Mouse (Mus musculus): Measurements from ENCODE around the gene Cops9. TPM values are rescaled to one million over a fixed set of nuclear protein-coding genes. Genes with fewer than 3 reads are reported as not detected.

The Cops9 gene
- total and polyA plus RNA-seq, 3 experiments: 377 to 618 TPM; not detected in 1

DNA sequence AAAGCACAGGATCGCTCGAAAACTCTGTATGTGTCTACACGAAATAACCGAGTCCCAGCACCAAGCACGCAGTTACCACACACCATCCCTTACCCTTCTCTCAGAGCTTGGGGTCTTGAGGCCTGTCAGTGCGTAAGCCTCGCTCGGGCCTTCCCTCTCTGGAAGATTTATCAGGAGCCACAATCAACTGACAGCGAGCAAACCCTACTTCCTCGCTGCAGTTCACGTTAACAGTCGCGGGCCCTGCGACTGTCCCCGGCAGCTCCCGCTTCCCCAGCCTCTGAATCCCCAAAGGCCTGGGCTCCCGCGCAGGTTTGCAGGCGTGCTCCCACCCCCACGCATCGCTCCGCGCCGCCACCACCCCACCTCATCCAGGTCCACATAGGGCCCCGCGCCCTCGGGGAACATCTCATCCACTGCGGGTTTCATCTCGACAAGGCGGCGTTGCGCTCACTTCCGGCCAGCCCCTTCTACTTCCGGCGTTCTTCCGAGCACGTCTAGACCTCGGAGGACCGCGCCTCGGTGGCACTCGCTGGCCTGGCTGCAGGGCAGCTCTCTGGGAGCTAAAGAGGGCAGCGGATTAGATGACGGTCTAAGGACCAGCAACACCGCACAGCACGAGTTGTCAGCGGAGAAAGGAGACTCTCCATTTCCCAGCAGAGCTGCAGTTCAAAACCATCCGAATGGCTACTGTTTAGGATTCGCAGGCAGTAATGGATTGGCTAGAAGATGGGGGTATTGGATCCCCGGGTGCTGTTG lies at the start of gene Cops9 (continued):
- TF ChIP-seq ZC3H11A (IDR thresholded peaks at IDR 0.05; ENCODE audit: low read depth, low read length) (no peak), ZMIZ1 (IDR thresholded peaks at IDR 0.05; ENCODE audit: low read depth, low read length) (peak; percentile 77), EP300 (IDR thresholded peaks at IDR 0.05; ENCODE audit: low read depth in 1 of 2, low read length in 2 of 2) (no peak), RCOR1 (IDR thresholded peaks at IDR 0.05; ENCODE audit: low read depth, low read length) (no peak)

DNA sequence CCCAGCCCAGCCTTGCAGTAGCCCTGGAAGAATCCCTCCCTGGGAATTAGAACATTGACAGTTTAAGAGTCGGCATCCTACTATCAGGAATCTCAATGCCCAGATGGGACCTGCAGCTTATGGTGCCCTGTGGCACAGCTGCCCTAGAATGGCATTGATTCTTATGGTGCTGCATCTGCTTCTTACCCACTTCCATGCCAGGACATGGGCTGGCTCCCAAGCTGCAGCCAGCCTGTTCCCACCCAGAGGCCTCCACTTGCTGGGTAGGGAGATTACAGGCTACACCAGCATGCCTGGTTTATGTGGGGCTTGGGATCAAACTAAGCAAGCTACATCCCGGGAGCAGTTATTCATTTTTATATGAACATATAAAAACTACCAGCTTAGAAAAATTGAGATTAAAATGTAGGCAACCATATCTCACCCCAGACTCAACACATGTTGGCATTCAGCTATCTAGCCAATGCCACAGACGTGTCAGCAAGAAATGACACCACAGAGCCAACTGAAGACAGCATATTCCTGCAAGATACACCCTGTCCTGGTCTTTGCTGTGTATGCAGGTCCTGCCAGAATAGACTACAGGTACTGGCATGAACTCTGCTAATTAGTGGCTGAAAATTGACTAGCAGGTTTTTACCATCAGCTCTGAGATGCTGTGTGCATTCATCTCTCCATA lies 49.5 kb upstream of the Cops9 start:
- 0 out of 4 replicates have a peak, but pooled peaks cover 0 to 2% of the 10 kb centered on the region in 2 experiments for H3K27me3 ChIP-seq (ENCODE audit: control insufficient read depth in 1 of 2, insufficient read depth in 2 of 2, low read length in 2 of 2)
- no peak overlapping the region for H3K4me3 ChIP-seq (ENCODE audit: control insufficient read depth in 1 of 2, insufficient read depth in 1 of 2, low read depth in 2 of 2, low read length in 2 of 2)
- TF ChIP-seq USF1 (IDR thresholded peaks at IDR 0.05; ENCODE audit: low read depth, low read length) (no peak), MAFK (IDR thresholded peaks at IDR 0.05; ENCODE audit: borderline replicate concordance, low read depth, low read length) (no peak)
- H3K79me2 ChIP-seq (ENCODE audit: control insufficient read depth, insufficient read depth, low read length, poor library complexity): no peaks in the 10 kb centered on the region
- no peak for DNase-seq (ENCODE audit: low read depth, low spot score)
- H3K4me1 ChIP-seq (ENCODE audit: control insufficient read depth in 1 of 2, insufficient read depth in 2 of 2, low read length in 2 of 2): no peaks in the 10 kb centered on the region
- no peak overlapping the region for H3K9ac ChIP-seq (ENCODE audit: control insufficient read depth, low read depth, low read length, poor library complexity, severe bottlenecking)
- H3K36me3 ChIP-seq (ENCODE audit: control insufficient read depth in 1 of 2, insufficient read depth in 2 of 2, low read length in 2 of 2): no peaks in the 10 kb centered on the region
- H3K27ac ChIP-seq (ENCODE audit: control insufficient read depth, low read depth, low read length): no peak overlapping the region
- H3K9me3 ChIP-seq (replicated peaks; ENCODE audit: insufficient read depth, low read length): no peaks in the 10 kb centered on the region

DNA sequence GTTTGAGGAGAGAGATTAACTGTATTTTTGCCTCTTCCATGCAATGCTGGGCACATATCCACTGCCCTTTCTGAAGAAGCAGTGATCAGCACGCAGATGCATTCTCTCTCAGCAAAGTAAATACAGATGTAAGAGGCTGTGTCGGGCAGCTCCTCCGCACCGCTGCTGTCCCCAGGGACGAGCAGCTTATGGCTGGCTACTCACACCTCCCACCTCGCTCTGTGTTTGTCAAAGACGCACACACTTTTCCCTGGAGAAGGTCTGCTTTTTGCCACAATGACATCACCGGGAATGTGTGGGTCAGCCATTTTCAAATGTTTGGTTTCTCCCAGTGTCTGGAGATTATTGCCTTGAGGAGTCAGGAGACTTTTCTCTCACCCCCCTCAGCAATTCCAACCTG lies 45.2 kb upstream of the Cops9 start:
- Histone ChIP-seq H3K27ac (ENCODE audit: control insufficient read depth, low read depth, low read length) (no peak overlapping the region), H3K4me3 (ENCODE audit: control insufficient read depth in 1 of 2, insufficient read depth in 1 of 2, low read depth in 2 of 2, low read length in 2 of 2) (no peak overlapping the region), H3K79me2 (ENCODE audit: control insufficient read depth, insufficient read depth, low read length, poor library complexity) (no peaks in the 10 kb centered on the region), H3K9me3 (replicated peaks; ENCODE audit: insufficient read depth, low read length) (no peaks in the 10 kb centered on the region), H3K4me1 (ENCODE audit: control insufficient read depth in 1 of 2, insufficient read depth in 2 of 2, low read length in 2 of 2) (no peaks in the 10 kb centered on the region), H3K9ac (ENCODE audit: control insufficient read depth, low read depth, low read length, poor library complexity, severe bottlenecking) (no peak overlapping the region), H3K27me3 (ENCODE audit: control insufficient read depth in 1 of 2, insufficient read depth in 2 of 2, low read length in 2 of 2) (no peaks in the 10 kb centered on the region; a peak in 1 of 4 replicates), H3K36me3 (ENCODE audit: control insufficient read depth in 1 of 2, insufficient read depth in 2 of 2, low read length in 2 of 2) (no peaks in the 10 kb centered on the region)
- no peak for TF ChIP-seq ZNF384 (IDR thresholded peaks at IDR 0.05; ENCODE audit: low read depth, low read length)
- no peak for TF ChIP-seq GATA1 (IDR thresholded peaks at IDR 0.05; ENCODE audit: low read depth, low read length)
- no peak for DNase-seq (ENCODE audit: low read depth, low spot score)

GRCm38 (mm10) chr1:92683151-92683550 lies 41.4 kb upstream of the Cops9 start:
- Histone ChIP-seq H3K9ac (ENCODE audit: control insufficient read depth, low read depth, low read length, poor library complexity, severe bottlenecking) (no peak overlapping the region), H3K36me3 (ENCODE audit: control insufficient read depth in 1 of 2, insufficient read depth in 2 of 2, low read length in 2 of 2) (no peaks in the 10 kb centered on the region), H3K27ac (ENCODE audit: control insufficient read depth, low read depth, low read length) (no peak overlapping the region), H3K9me3 (replicated peaks; ENCODE audit: insufficient read depth, low read length) (no peaks in the 10 kb centered on the region), H3K4me3 (ENCODE audit: control insufficient read depth in 1 of 2, insufficient read depth in 1 of 2, low read depth in 2 of 2, low read length in 2 of 2) (no peak overlapping the region), H3K27me3 (ENCODE audit: control insufficient read depth in 1 of 2, insufficient read depth in 2 of 2, low read length in 2 of 2) (no peaks in the 10 kb centered on the region; a peak in 1 of 4 replicates), H3K79me2 (ENCODE audit: control insufficient read depth, insufficient read depth, low read length, poor library complexity) (no peaks in the 10 kb centered on the region), H3K4me1 (ENCODE audit: control insufficient read depth in 1 of 2, insufficient read depth in 2 of 2, low read length in 2 of 2) (no peaks in the 10 kb centered on the region)
- no peak for TF ChIP-seq RCOR1 (IDR thresholded peaks at IDR 0.05; ENCODE audit: low read depth, low read length)
- TF ChIP-seq USF2 (IDR thresholded peaks at IDR 0.05; ENCODE audit: borderline replicate concordance in 1 of 2, insufficient read depth in 1 of 2, low read depth in 1 of 2, low read length in 2 of 2): no peak
- TF ChIP-seq TAL1 (IDR thresholded peaks at IDR 0.05; ENCODE audit: low read length): no peak
- TF ChIP-seq JUND (IDR thresholded peaks at IDR 0.05; ENCODE audit: low read depth, low read length): no peak
- no peak for TF ChIP-seq POLR2A (IDR thresholded peaks at IDR 0.05; ENCODE audit: control insufficient read depth in 1 of 2, insufficient read depth in 1 of 2, low read depth in 1 of 2, low read length in 2 of 2, poor library complexity in 1 of 2)
- no peak for TF ChIP-seq SMC3 (IDR thresholded peaks at IDR 0.05; ENCODE audit: low read depth, low read length)
- no peak for TF ChIP-seq MAZ (IDR thresholded peaks at IDR 0.05; ENCODE audit: low read depth, low read length)
- TF ChIP-seq NELFE (IDR thresholded peaks at IDR 0.05; ENCODE audit: low read depth, low read length): no peak
- TF ChIP-seq KAT2A (conservative IDR thresholded peaks at IDR 0.05; ENCODE audit: low read depth, low read length): no peak
- TF ChIP-seq MYC (IDR thresholded peaks at IDR 0.05; ENCODE audit: low read depth, low read length): no peak
- TF ChIP-seq UBTF (IDR thresholded peaks at IDR 0.05; ENCODE audit: borderline replicate concordance, insufficient read depth, low read depth, low read length): no peak
- TF ChIP-seq TBP (IDR thresholded peaks at IDR 0.05; ENCODE audit: low read depth, low read length): no peak
- TF ChIP-seq ZKSCAN1 (IDR thresholded peaks at IDR 0.05; ENCODE audit: low read depth, low read length): no peak
- TF ChIP-seq GABPA (IDR thresholded peaks at IDR 0.05; ENCODE audit: low read depth, low read length): no peak
- DNase-seq (ENCODE audit: low read depth, low spot score): no peak
